Mouse (Mus musculus) retina, adult 2 months (tissue): Measurements from ENCODE around the gene Cacna2d2.

Source experiments
- DNase-seq: peaks from one replicate; pipeline ENCODE4 v3.0.0-alpha.2; 2012; ENCODE audit warnings: low read depth, low spot score

Gene Cacna2d2

DNA sequence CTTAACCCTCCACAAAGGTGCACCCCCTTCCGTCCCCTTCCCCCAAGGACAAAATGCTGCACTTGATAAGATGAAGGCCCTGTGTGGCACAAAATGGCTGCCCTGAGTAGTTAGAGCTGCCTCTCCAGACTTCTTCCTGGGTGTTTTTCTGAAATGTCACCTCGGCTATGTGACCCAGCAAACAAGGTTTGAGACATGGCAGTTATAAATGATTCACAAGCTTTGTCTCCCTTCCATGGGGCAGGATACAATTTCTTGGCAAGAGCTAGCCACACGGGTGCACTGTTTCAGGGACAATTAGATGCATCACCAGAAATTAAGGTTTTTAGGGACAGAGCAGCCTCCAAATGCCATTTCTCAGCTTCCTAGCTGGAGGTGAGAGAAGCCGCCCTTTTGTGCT lies 141.0 kb downstream of the Cacna2d2 start:
- DNase-seq = no peak

DNA sequence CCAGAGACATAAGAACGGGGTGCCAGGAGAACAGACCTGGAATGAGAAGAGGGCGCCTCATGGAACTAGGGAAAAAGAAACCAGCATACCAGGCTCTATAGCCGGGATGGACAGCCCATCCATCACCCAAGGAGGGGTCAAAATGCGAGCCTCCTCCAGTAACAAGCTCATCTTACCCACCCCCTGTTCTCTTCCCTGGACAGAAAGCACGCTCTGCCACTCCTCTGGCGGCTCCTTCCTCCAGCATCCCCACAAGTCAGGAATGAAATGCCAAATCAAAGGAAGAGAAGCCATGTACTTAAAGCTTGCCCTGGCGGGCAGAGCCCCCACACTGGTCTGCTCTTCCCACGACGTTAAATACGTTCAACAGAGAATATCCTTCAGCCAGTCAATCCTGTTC lies 141.6 kb downstream of the Cacna2d2 start:
- no peak for DNase-seq

DNA sequence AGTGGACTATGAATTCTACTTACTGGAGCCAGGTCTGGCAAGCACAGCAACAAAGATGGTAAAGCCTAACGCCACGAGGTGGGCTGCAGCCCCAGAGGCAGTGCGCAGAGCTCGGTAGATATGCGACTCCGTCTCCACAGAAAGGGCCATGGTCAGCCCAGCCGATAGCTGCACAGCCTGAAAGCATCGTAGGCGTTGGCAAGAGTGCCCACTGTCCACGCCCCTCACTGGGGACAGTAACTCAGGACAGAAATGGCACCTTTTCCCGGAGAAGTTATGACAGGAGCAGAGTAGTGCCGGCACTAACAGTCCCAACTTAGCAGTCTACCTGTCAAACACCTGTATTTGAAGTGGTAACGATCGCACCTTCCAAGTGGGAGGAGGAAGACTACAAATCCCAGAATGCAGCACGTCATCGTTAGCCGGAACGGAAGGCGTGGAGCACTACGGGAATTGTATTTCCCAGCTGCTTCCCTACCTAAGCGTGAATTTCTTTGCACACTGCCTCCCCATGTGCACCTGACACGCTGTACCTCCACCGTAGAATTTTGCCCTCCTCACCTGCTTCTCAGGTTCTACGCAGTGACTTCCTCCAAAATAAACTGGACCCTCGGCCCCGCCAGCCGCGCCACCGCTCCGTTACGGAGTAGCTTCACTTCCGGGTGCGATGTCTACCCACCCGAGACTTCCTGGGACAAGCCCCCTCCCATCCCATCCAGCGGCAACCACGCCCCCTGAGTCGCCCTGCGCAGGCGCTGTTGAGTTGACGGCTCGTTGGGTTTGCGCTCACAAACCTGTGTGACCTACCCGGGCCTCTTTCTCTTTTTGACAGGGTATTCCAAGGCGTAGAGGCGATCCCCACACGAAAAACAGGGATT lies 142.3 kb downstream of the Cacna2d2 start, which contains the start of the genes Cyb561d2 and Nprl2:
Gene Cyb561d2 (minus strand): TSS at position 720 of the 878 bp plus-strand sequence.
Gene Nprl2 (plus strand): TSS at position 753 of the 878 bp plus-strand sequence.
- peak; percentile 83 for DNase-seq

DNA sequence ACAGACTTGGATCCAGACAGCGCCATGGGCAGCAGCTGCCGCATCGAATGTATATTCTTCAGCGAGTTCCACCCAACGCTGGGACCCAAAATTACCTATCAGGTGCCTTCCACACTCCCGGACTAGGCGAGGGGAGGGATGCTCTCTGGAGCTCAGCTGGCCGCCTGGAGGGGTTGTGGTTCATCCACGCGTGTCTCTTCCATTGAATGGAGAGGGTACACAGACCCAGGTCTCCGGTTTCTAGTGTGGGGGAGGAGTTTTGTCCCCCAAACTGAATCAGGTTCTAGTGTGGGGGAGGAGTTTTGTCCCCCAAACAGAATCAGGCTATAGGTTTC lies 142.9 kb downstream of the Cacna2d2 start:
- DNase-seq = no peak

- no peak for DNase-seq
Observed at GRCm38 (mm10) chr9:107542721-107543120, 143.3 kb downstream of the Cacna2d2 start.

DNA sequence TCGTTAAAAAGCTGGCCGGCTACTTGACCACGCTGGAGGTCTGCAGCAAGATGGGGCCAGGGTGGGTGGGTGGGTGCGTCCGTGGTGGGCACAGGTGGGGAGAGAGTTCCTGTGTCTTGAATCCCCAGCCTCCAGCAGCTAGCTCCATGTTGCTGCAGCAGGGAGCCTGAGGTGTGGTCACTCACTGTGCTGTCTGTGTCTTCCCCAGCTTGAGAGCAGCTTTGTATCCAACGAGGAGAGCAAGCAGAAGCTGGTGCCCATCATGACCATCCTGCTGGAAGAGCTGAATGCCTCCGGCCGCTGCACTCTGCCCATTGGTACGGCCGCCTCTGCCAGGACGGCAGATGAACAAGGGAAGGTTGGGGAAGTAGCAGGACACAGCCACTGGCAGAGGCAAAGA lies 143.9 kb downstream of the Cacna2d2 start:
- DNase-seq = no peak

- no peak for DNase-seq
Observed at GRCm38 (mm10) chr9:107544196-107544700, 144.8 kb downstream of the Cacna2d2 start.

DNA sequence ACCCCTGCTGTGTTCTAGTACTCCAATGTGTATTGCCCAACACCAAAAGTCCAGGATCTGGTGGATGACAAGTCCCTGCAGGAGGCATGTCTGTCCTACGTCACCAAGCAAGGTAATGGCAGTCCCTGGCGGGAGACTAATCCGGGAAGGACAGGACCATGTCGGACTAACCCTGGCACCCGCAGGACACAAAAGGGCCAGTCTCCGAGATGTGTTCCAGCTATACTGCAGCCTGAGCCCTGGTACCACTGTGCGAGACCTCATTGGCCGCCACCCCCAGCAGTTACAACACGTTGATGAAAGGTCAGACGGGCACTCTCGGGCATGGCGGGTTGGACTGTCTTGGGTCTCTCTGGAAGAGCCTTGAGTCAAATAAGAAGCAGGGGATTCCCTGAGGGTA lies 145.3 kb downstream of the Cacna2d2 start:
- no peak for DNase-seq

DNA sequence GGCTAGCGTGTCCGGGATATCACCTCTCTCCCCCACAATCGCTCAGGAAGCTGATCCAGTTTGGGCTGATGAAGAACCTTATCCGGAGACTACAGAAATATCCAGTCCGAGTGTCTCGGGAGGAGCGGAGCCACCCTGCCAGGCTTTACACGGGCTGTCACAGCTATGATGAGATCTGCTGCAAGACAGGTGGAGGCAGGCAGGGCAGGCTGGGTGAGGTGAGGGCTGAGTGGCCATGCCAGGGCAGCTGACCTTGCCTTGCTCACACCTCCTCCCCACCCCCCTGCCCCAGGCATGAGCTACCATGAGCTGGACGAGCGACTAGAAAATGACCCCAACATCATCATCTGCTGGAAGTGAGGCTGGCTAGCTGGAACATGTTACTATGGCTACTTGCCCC lies 145.8 kb downstream of the Cacna2d2 start:
- DNase-seq = no peak

- DNase-seq = no peak
Observed at GRCm38 (mm10) chr9:107545602-107546001, 146.2 kb downstream of the Cacna2d2 start.

DNA sequence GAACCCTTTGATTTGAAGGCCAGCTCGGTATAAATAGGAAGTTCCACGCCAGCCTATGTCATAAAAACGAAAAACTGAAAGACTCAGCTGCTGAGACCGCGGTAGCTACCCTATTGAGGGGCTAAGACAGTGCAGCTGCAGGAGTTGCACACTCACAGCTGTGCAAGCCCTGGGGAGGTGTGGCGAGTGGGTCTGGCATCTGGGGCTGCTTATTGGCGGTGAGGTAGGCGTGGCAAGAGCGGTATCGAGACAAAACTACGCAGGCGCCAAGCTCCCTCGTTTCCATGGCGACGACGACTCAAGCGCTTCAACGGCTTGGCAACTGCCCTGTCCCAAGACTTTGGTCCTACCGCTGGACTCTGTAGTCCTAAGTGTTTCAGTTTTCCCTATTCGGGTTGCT lies 147.6 kb downstream of the Cacna2d2 start, which contains the start of gene Zmynd10:
Gene Zmynd10 (plus strand): TSS at position 273 of the 400 bp plus-strand sequence.
- no peak for DNase-seq

GRCm38 (mm10) chr9:107547957-107548356 lies 148.5 kb downstream of the Cacna2d2 start:
- DNase-seq = no peak

GRCm38 (mm10) chr9:107548820-107549219 lies 149.4 kb downstream of the Cacna2d2 start:
- DNase-seq = no peak

- no peak for DNase-seq
Observed at GRCm38 (mm10) chr9:107549297-107550074, 150.1 kb downstream of the Cacna2d2 start.

DNA sequence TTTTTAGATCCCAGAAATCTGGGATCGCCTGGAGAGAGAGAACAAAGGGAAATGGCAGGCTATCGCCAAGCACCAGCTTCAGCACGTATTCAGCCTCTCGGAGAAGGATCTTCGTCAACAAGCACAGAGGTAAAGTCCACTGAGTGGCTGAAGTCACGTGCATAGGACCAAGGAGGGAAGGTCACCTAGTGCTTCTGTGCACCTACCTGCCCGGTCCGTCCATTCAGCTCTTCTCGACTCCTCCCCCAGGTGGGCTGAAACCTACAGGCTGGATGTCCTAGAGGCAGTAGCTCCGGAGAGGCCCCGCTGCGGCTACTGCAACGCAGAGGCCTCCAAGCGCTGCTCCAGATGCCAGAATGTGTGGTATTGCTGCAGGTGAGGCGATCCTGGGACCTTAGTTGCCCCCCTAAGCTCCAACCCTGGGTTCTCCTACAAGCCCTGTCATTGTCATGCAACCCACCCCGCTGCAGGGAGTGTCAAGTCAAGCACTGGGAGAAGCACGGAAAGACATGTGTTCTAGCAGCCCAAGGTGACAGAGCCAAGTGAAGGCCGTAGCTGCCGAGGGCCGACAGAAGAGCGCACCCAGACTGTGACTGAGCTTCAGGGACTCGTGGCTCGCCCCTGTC lies 151.2 kb downstream of the Cacna2d2 start:
- no peak for DNase-seq

DNA sequence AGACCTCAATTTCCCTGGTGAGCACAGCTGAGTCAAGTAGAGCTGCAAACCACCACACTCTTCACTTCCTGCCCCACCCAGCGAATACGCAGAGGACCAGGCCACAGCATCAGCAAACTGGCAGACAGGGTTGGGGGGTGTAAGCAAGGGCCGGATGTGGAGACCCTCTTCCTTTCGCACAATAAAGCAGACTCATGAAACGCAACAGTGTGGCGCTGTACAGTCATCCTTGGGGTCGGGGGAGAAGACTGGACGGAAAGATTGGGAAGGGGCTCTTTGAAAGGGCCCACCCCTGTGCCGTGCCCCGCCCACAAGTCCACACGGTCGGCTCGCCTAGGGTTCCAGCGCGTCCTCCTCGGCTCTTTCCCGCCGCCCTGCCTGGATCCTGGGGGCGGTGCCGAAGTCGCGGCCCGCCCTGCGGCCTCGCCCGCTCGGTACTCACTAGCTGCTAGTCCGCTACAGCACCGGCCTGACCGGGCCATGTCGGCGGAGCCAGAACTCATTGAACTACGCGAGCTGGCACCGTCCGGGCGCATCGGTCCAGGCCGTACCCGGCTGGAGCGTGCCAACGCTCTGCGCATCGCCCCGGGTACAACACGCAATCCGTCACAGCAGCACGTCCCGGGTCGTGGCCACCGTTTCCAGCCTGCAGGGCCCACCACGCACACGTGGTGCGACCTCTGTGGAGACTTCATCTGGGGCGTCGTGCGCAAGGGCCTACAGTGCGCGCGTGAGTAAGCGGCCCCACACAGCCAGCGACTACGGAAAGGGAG lies 151.9 kb downstream of the Cacna2d2 start, which contains the start of gene Rassf1:
Gene Rassf1 (plus strand): TSS at position 439 of the 773 bp plus-strand sequence.
- DNase-seq = no peak

DNA sequence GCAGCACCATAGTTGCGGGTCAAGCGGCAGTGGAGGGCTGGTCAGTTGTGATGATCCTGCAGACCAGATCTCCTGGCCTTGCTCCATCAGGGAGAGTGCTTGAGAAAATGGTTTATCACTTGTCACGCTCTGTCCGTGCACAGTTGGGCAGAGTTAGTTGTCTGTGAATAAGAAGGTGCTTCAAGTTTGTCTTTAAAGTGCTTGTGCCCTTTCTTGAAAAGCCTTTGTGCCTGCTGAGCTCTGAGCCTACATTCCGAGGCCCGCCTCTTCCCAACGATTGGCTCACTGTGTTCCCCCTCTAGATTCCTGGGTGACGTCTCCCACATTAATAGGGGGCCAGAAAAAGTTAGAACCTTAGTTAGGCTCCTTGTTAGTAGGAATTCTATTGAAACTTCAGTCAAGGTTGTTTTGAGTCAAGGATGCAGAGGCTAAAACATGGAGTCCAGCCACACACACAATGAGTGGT lies 152.5 kb downstream of the Cacna2d2 start:
- DNase-seq = no peak

GRCm38 (mm10) chr9:107552690-107553393 lies 153.4 kb downstream of the Cacna2d2 start:
- DNase-seq = no peak

GRCm38 (mm10) chr9:107553541-107554318 lies 154.3 kb downstream of the Cacna2d2 start:
- DNase-seq = no peak
